In the genomic region with DNA sequence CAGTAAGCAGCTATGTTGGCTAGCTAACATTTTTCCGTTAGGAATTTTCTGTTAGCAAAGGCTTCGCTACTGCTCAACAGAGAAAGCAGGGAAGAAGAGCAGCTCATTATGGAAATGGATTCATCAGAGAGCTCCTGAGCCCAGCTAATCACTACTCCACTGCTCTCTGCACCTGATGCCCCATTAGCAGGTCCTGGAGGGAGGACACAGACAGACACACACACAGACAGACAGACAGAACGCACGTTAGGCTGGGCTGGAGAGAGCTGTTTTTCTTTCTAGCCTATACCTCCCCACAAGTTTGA, we compare ENCODE assay signal across 7 mouse cellular contexts. TPM values are rescaled to one million over a fixed set of nuclear protein-coding genes. Genes with fewer than 3 reads are reported as not detected.
DNase-seq lines count a peak whose midpoint lies in the region; ATAC-seq and TF ChIP-seq lines count a peak whose summit lies in the region.

No protein-coding gene starts in this region.

- 0 out of 2 replicates have a peak overlapping the region, but pooled peaks have one; percentile 11 for H3K4me2 ChIP-seq in lung, embryonic 15.5 days
- peak overlapping the region; percentile 33 for H3K4me2 ChIP-seq in forebrain, embryonic 12.5 days
- peak overlapping the region; percentile 25; the same call in 1 of the 2 replicates for H3K4me2 ChIP-seq in limb, embryonic 13.5 days (replicated peaks)

- peak overlapping the region; percentile 86 for H3K27ac ChIP-seq in lung, embryonic 15.5 days
- H3K27ac ChIP-seq in forebrain, embryonic 12.5 days, result peak overlapping the region; percentile 98
- peak overlapping the region; percentile 85 for H3K27ac ChIP-seq in limb, embryonic 13.5 days
- H3K27ac ChIP-seq in small intestine, adult 2 months (ENCODE audit: insufficient read depth, low read depth, low read length), result peak overlapping the region; percentile 44

- peaks cover 55% of the 10 kb centered on the region for H3K36me3 ChIP-seq in lung, embryonic 15.5 days
- peaks cover 55% of the 10 kb centered on the region for H3K36me3 ChIP-seq in forebrain, embryonic 12.5 days (replicated peaks)
- peaks cover 77% of the 10 kb centered on the region for H3K36me3 ChIP-seq in limb, embryonic 13.5 days
- peaks cover 65% of the 10 kb centered on the region for H3K36me3 ChIP-seq in small intestine, adult 2 months (ENCODE audit: control insufficient read depth, insufficient read depth, low read length)

- H3K4me1 ChIP-seq in lung, embryonic 15.5 days, result peaks cover 45% of the 10 kb centered on the region
- peaks cover 13% of the 10 kb centered on the region for H3K4me1 ChIP-seq in lung, adult 2 months (ENCODE audit: control insufficient read depth, insufficient read depth, low read length)
- peaks cover 39% of the 10 kb centered on the region for H3K4me1 ChIP-seq in forebrain, embryonic 12.5 days
- peaks cover 22% of the 10 kb centered on the region for H3K4me1 ChIP-seq in limb, embryonic 13.5 days
- peaks cover 14% of the 10 kb centered on the region for H3K4me1 ChIP-seq in small intestine, adult 2 months (ENCODE audit: control insufficient read depth, insufficient read depth, insufficient read length, low read length)

- no peak for ATAC-seq in lung, embryonic 15.5 days (ENCODE audit: borderline replicate concordance, extremely low read depth, low FRiP score, low TSS enrichment)
- peak; percentile 40 for ATAC-seq in forebrain, embryonic 12.5 days (ENCODE audit: low FRiP score)
- no peak for ATAC-seq in limb, embryonic 13.5 days (ENCODE audit: low FRiP score, low read depth)

- no peak for TF ChIP-seq CTCF in lung, adult 2 months (IDR thresholded peaks at IDR 0.05; ENCODE audit: insufficient read depth, low read length)
- no peak for TF ChIP-seq CTCF in small intestine, adult 2 months (IDR thresholded peaks at IDR 0.05; ENCODE audit: extremely low read depth, insufficient read length, insufficient replicate concordance, low read depth, low read length)

- no peak overlapping the region for H3K9ac ChIP-seq in lung, embryonic 15.5 days
- peak overlapping the region; percentile 46; the same call in 1 of the 2 replicates for H3K9ac ChIP-seq in forebrain, embryonic 12.5 days
- peak overlapping the region; percentile 64 for H3K9ac ChIP-seq in limb, embryonic 13.5 days

- 87% methylated on average over 4 of the region's 4 CpGs for WGBS in lung, embryonic 15.5 days
- WGBS in lung, adult 2 months, result 64% methylated on average over 4 of the region's 4 CpGs
- 48% methylated on average over 4 of the region's 4 CpGs for WGBS in forebrain, embryonic 12.5 days
- WGBS in limb, embryonic 13.5 days, result 84% methylated on average over 4 of the region's 4 CpGs
- 84% methylated on average over 4 of the region's 4 CpGs for WGBS in small intestine, adult 2 months

- no peak for DNase-seq in lung, adult 2 months
- DNase-seq in frontal cortex, adult 2 months (ENCODE audit: extremely low spot score in 1 of 2, low spot score in 1 of 2), result no peak
- DNase-seq in right cerebral cortex, adult 2 months (ENCODE audit: low spot score in 2 of 2), result no peak

- no peaks in the 10 kb centered on the region for H3K9me3 ChIP-seq in lung, embryonic 15.5 days
- H3K9me3 ChIP-seq in forebrain, embryonic 12.5 days, result no peaks in the 10 kb centered on the region
- H3K9me3 ChIP-seq in limb, embryonic 13.5 days, result no peaks in the 10 kb centered on the region

- TF ChIP-seq POLR2A in lung, adult 2 months (IDR thresholded peaks at IDR 0.05; ENCODE audit: borderline replicate concordance, extremely low read depth, low read depth, low read length), result no peak
- TF ChIP-seq POLR2A in small intestine, adult 2 months (IDR thresholded peaks at IDR 0.05; ENCODE audit: low read depth, low read length), result no peak

- no peak overlapping the region for H3K4me3 ChIP-seq in lung, embryonic 15.5 days
- H3K4me3 ChIP-seq in lung, adult 2 months (replicated peaks; ENCODE audit: extremely low read depth, low read depth, low read length), result no peak overlapping the region
- no peak overlapping the region for H3K4me3 ChIP-seq in forebrain, embryonic 12.5 days (replicated peaks)
- H3K4me3 ChIP-seq in limb, embryonic 13.5 days, result no peak overlapping the region
- H3K4me3 ChIP-seq in small intestine, adult 2 months (ENCODE audit: low read depth, low read length), result no peak overlapping the region

- H3K27me3 ChIP-seq in lung, embryonic 15.5 days, result no peaks in the 10 kb centered on the region
- H3K27me3 ChIP-seq in forebrain, embryonic 12.5 days, result no peaks in the 10 kb centered on the region
- no peaks in the 10 kb centered on the region for H3K27me3 ChIP-seq in limb, embryonic 13.5 days
- no peaks in the 10 kb centered on the region for H3K27me3 ChIP-seq in small intestine, adult 2 months (ENCODE audit: control insufficient read depth, insufficient read depth, low read length)

RNA-seq across cellular contexts. Expression of gene Bcar1, which starts 26.2 kb away (rescaled TPM):
- polyA plus RNA-seq in lung, embryonic 15.5 days (2015; fragmentation: Nextera tagmentation; extraction: Ambion mirVana), result 40.7 and 42.6 TPM in 2 replicates
- polyA plus RNA-seq in lung, adult 2 months (2012; rRNA removed), result 81.4 and 87.7 TPM in 2 replicates
- 44.0 and 45.6 TPM in 2 replicates for polyA plus RNA-seq in forebrain, embryonic 12.5 days (2016; fragmentation: Nextera tagmentation; extraction: Ambion mirVana)
- polyA plus RNA-seq in limb, embryonic 13.5 days (2015; fragmentation: Nextera tagmentation; extraction: Ambion mirVana), result 41.7 and 41.8 TPM in 2 replicates
- polyA plus RNA-seq in small intestine, adult 2 months (2012; rRNA removed), result 84.1 and 251 TPM in 2 replicates
- 42.1 and 44.2 TPM in 2 replicates for polyA plus RNA-seq in frontal cortex, adult 2 months (2012; rRNA removed)

RNA-seq across cellular contexts. Expression of gene Ctrb1, which starts 26.6 kb away (rescaled TPM):
- 0.17 and 10.5 TPM in 2 replicates for polyA plus RNA-seq in lung, embryonic 15.5 days (2015; fragmentation: Nextera tagmentation; extraction: Ambion mirVana)
- polyA plus RNA-seq in lung, adult 2 months (2012; rRNA removed), result 1.5 and 59.1 TPM in 2 replicates
- not detected in 2 replicates for polyA plus RNA-seq in forebrain, embryonic 12.5 days (2016; fragmentation: Nextera tagmentation; extraction: Ambion mirVana)
- polyA plus RNA-seq in limb, embryonic 13.5 days (2015; fragmentation: Nextera tagmentation; extraction: Ambion mirVana), result 0.89 and 3.1 TPM in 2 replicates
- polyA plus RNA-seq in small intestine, adult 2 months (2012; rRNA removed), result 138 and 67,254 TPM in 2 replicates
- polyA plus RNA-seq in frontal cortex, adult 2 months (2012; rRNA removed), result 0.24 and 0.25 TPM in 2 replicates

Comparison
In these comparisons a context has a peak if more than half of its experiments do, and no peak if none do; other contexts are left out.
1. H3K27ac ChIP-seq: peak in every context shown above with its lines; median percentile 98 in forebrain, embryonic 12.5 days; 86 in lung, embryonic 15.5 days; 85 in limb, embryonic 13.5 days; 44 in small intestine, adult 2 months.